Mouse (Mus musculus) spleen, postnatal 14 days (tissue): Measurements from ENCODE around the gene Pla2g4b.

Experiments used
- DNase-seq, 2 experiments: peaks; one replicate each; pipeline ENCODE4 v3.0.0; 2021 to 2022; ENCODE audit warnings: low spot score in 2 of 2

Gene Pla2g4b

GRCm38 (mm10) chr2:120015882-120016281 lies 17.3 kb upstream of the Pla2g4b start:
- DNase-seq, result no peak

DNA sequence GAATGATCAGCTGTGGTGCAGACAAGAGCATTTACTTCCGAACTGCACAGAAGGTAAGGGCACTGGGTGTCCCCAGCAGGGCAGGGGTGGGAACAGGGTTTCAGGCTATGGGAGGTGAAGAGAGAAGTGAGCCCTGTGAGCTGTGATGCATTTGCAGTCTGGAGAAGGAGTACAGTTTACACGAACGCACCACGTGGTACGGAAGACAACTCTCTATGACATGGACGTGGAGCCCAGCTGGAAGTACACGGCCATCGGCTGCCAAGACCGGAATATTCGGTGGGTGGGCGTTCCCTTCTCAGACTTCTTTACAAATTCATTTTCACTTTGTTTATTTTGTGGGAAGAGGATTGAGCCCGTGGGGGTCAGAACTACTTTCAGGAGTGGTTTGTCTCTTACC lies 15.6 kb upstream of the Pla2g4b start:
- DNase-seq, result no peak

GRCm38 (mm10) chr2:120024337-120024736 lies 8.9 kb upstream of the Pla2g4b start:
- DNase-seq, result no peak

GRCm38 (mm10) chr2:120026984-120027949 lies 6.0 kb upstream of the Pla2g4b start, which contains the start of the genes Jmjd7 and Gm28042:
Jmjd7 (plus strand) TSS chr2:120027483.
Gm28042 (plus strand) TSS chr2:120027493.
- DNase-seq, result peak; percentile 86 to 91

GRCm38 (mm10) chr2:120027950-120028331 lies 5.3 kb upstream of the Pla2g4b start:
- DNase-seq, result no peak

DNA sequence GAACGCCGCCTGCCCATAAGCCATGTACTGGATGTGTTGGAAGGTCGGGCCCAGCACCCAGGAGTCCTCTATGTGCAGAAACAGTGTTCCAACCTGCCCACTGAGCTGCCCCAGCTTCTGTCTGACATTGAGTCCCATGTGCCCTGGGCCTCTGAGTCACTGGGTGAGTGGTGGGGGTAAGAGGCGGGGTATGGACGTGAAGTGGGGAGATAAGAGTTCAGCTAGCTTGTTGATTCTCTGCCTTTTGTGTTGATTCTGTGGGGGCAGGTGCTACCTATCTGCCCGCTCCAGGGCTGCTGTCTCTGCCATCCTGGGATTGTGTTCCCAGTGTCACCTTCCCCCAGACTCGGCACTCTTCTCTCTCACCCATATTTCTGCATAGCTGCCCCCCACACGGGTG lies 2.8 kb upstream of the Pla2g4b start:
- no peak for DNase-seq

- DNase-seq, result no peak
Measured at GRCm38 (mm10) chr2:120033726-120034125, 509 bp downstream of the Pla2g4b start.

GRCm38 (mm10) chr2:120037744-120038143 lies 4.5 kb downstream of the Pla2g4b start:
- no peak for DNase-seq

DNA sequence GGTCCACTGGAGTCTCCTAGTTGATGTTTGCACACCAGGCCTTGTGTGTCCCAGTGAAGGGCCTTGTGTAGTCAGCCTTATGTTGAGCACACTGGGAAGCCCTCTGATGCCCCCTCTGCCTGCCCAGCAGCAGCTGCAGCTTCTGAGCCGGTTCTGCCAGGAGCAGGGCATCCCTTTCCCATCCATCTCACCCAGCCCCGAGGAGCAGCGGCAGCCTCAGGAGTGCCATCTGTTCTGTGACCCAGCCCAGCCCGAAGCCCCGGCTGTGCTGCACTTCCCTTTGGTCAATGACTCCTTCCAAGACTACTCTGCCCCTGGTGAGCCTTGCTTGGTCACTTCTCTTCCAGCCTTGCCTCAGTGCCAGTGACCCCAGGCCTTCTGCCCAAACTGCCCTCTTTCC lies 7.8 kb downstream of the Pla2g4b start:
- no peak for DNase-seq

GRCm38 (mm10) chr2:120044101-120044603 lies 10.9 kb downstream of the Pla2g4b start:
- DNase-seq, result no peak

DNA sequence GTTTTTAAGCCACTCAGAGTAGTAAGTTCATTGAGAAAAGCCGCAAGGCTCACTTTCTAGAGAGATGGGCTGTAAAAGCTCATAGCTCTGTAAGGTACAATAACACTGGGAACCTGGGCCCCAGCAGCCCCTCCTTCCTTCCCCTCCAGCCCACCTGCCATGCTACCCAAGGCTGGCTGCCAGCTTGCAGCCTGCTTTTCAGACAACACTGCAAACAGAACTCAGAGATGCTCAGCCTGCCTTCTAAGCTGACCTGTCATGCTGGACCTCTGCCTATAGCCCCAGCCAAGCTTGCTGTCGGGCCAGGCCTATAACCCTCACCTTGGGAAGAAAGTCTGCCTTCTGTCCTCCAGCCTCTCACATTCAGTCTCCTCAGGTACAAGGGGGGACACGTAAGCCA lies 11.5 kb downstream of the Pla2g4b start:
- DNase-seq, result no peak

DNA sequence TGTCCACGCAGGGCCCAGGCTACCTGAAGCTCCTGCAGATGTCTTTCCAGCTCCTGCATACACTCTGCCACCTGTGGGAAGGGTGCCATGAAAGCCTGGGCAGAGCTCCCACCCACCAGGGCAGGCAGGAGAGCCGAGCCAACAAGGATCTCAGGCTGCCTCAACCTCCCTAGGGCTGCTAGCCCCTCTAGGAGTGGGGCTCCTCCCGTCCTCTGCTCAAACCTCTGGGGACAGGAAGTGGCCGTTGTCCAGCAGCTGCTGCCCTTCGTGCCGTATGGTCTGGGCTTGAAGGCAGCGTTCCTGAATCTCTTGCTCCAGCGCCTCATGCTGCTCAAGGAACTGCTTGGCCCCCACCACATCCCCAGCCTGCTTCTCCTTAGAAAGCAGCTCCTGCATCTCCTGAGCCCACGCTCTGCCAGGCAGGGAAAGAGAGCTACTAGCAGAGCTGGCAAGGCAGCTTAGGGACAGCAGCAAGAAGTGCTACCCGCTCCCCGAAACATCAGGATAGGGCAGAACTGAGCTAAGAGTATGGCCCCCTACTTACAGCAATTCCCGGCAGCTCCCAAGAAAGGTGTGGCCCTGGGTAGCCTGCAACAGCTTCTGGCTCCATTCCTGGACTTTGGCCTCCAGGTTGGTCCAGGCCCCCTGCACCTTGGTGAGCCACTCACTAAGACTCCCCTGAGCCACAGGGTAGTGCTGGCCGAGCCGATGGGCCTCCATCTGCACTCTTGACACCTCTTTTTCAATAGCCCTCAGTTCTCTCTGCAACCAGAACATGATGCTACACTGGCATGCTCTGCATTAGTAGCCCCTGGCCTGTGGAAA lies 13.5 kb downstream of the Pla2g4b start:
- DNase-seq, result no peak

DNA sequence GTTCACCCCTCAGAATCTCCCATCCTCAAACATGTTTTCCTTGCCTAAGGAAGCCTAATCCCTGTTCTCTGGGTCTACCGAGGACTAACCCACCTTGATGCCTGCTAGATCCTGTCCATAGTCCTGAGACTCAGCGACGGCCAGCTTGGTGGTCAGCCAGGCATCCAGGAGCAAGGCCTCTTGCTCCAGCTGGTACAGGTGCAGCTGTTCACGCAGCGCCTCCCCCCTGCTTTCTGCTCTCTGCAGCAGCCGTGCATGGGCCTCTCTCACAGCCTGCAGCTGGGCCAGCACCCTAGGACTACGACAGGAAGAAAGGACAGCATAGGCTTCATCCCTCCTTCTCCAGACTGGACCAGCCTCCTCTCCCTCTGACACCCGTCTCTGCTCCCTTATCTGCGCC lies 15.0 kb downstream of the Pla2g4b start:
- no peak for DNase-seq

- peak in 1 of 2 experiments; percentile 21 for DNase-seq
Measured at GRCm38 (mm10) chr2:120049632-120050274, 16.5 kb downstream of the Pla2g4b start.

DNA sequence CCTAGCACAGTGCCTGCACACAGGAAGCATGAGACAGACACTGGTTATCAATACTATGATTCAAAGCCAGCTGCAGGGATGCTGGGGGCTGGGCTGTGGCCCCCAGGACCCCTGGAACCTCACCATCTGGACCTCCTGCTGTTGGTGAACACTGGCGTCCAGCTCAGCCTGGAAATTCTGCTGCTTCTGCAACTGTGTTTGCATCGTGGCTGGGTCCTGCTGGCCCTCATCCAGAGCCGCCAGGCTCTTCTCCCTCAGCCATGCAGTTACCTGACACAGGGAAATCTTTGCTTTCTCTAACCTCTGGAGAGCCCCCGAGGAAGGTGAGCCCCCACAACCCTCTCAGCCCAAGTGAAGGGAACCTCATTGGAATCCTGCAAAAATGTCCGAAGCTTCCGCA lies 18.2 kb downstream of the Pla2g4b start:
- DNase-seq, result no peak

- no peak for DNase-seq
Measured at GRCm38 (mm10) chr2:120054771-120055552, 21.7 kb downstream of the Pla2g4b start.

DNA sequence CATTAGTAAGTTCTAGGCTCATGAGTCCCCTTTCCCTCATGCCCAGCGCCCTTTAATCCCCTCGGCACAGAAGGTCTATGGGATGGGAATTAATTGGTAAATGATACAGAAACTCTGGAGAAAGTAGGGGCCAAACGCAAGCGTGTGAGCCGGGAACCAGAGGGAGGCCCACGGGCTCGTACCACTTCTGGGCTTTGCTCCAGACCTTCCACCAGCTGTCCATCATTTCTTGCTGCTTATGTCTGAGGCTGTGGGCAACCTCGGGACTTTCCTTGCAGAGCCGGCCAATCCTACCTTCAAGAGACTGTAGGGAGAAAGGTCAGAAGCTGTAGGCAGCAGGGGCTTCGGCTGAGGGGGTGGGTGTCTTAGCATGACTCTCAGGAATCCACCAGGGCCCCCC lies 22.7 kb downstream of the Pla2g4b start:
- DNase-seq, result no peak

DNA sequence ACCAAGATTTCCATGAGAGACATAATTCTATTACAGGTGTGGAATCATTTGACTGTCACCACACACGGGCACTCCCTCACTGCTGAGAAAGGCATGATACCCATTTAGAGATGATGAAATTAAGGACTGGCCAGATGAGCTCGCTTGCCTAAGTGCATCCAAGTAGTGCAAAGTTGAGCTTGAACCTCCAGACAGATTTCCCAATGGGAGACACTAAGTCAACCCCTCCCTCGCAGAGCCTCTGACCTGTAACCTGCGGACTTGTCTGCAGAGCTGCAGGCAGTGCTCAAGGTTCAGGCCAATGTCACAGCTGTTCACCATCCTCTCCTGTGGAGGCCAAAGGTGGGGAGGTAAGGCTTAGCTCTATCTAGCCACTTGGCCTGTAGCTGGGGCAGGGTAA lies 25.6 kb downstream of the Pla2g4b start:
- DNase-seq, result no peak

GRCm38 (mm10) chr2:120059466-120059865 lies 26.2 kb downstream of the Pla2g4b start:
- no peak for DNase-seq

DNA sequence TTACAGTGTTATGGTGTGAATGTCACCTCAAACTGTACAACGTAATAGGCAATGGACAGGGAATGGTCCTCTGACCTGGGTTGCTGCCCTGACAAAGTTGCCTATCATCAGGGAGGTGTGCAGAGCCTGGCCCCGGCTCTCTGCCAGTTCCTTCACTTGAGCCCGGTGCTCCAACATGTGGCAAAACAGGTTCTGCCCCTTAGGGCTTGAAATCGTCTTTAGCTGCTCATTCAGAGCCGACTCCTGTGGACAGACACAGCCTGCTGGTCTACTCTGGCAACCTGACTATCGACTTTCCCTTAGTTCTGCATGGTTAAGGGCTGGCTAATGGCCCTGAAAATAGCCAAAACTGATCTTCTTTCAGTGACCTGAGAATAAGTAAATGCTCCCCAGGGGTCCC lies 27.0 kb downstream of the Pla2g4b start:
- DNase-seq, result no peak

DNA sequence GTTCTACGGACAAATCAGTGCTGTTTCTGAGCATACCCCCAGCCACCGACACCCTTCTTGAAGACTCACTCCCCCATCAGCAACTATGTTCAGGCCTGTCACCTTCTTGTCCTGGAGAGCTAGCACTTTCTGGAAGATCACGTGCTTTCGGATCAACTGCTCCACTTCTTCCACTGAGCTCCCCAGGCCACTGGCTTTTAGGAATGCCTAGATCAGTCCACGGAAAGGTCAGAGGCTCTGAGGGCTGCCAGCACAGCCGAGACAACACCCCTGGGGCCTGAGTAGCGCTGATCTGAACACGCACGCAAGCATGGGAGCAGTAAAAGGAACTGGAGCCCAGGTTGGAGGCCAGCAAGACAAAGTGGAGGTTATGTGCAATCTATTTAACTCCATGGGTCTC lies 27.4 kb downstream of the Pla2g4b start:
- no peak for DNase-seq
